In the genomic region with DNA sequence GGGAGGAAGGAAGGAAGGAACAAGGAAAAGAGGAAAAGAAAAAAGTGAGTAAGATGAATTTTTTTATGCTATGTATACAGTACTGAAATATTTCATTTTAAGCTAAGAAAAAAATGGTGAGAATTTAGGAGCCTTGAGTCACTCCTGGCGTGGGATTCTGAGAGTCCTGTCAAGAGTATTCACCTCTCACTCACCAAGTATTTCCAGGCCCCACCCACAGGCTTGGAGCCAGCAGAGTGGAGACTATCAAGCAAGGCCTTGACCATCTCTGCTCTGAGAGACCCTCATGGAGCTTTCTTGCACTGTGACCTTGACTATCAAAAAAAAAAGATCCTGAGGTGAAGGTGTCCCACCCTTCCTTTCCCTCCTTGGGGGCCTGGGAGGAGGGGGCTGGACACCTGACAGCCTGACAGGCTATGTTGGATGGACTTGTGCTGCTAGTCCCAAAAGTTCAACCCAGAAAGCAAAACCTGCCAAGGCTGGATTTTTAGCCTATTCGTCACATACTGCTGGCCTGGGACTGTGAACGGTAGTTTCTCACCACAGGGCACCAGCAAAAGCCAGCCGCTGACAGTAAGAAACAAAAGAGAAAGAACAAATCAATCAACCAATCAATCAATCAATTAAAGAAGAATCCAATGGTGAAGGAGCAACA, we compare ENCODE assay signal across 18 mouse cellular contexts. TPM values are rescaled to one million over a fixed set of nuclear protein-coding genes. Genes with fewer than 3 reads are reported as not detected.
DNase-seq lines count a peak whose midpoint lies in the region; ATAC-seq and TF ChIP-seq lines count a peak whose summit lies in the region.
"Had no signal": no experiment of that assay in that cellular context is flagged by ENCODE, and none has a peak within 500 bp of the region (broad histone marks: within the 10 kb centered on the region; RNA-seq: fewer than 3 reads in every experiment).

No protein-coding gene starts in this region.

- peak; percentile 69 for DNase-seq in midbrain, embryonic 11.5 days (ENCODE audit: low spot score, missing footprints)
- peak; percentile 96 for DNase-seq in NIH3T3 (ENCODE audit: low read depth)
- no peak for DNase-seq in urinary bladder, adult 18-20 months (ENCODE audit: low spot score in 2 of 2)
- no peak for DNase-seq in thymus, adult 18-20 months
- DNase-seq: adrenal gland, postnatal 10 days; cerebellum, adult 2 months; cerebellum, postnatal 10 days; gastrocnemius, postnatal 14 days had no signal

- ATAC-seq in midbrain, embryonic 11.5 days (ENCODE audit: low FRiP score), result no peak
- ATAC-seq in midbrain, embryonic 16.5 days, result no peak
- ATAC-seq: forebrain, embryonic 15.5 days; intestine, embryonic 15.5 days had no signal

- no peak overlapping the region for H3K9ac ChIP-seq in midbrain, embryonic 11.5 days (ENCODE audit: low read length)
- H3K9ac ChIP-seq in midbrain, embryonic 16.5 days (ENCODE audit: low read depth, low read length), result no peak overlapping the region
- H3K9ac ChIP-seq: forebrain, embryonic 15.5 days; heart, embryonic 12.5 days; hindbrain, embryonic 14.5 days; intestine, embryonic 15.5 days had no signal

- 77% methylated on average over 4 of the region's 4 CpGs for WGBS in midbrain, embryonic 11.5 days
- 78% methylated on average over 4 of the region's 4 CpGs for WGBS in midbrain, embryonic 16.5 days

- no peak overlapping the region for H3K4me2 ChIP-seq in midbrain, embryonic 11.5 days
- H3K4me2 ChIP-seq in midbrain, embryonic 16.5 days (ENCODE audit: low read length), result no peak overlapping the region
- H3K4me2 ChIP-seq: forebrain, embryonic 15.5 days; heart, embryonic 12.5 days; hindbrain, embryonic 14.5 days; intestine, embryonic 15.5 days had no signal

- H3K27ac ChIP-seq in midbrain, embryonic 11.5 days (ENCODE audit: low read depth, low read length), result no peak overlapping the region
- no peak overlapping the region for H3K27ac ChIP-seq in midbrain, embryonic 16.5 days (ENCODE audit: low read length)
- peak overlapping the region; percentile 86 for H3K27ac ChIP-seq in embryonic fibroblast, embryonic 13.5 days (ENCODE audit: insufficient read depth, low read length)
- H3K27ac ChIP-seq: embryonic facial prominence, embryonic 10.5 days; forebrain, embryonic 15.5 days; hindbrain, embryonic 10.5 days; hindbrain, embryonic 14.5 days; intestine, embryonic 15.5 days had no signal

- no peaks in the 10 kb centered on the region for H3K4me1 ChIP-seq in midbrain, embryonic 11.5 days (ENCODE audit: control insufficient read depth, insufficient read depth, low read length)
- H3K4me1 ChIP-seq in midbrain, embryonic 16.5 days (ENCODE audit: control insufficient read depth, insufficient read depth, low read length), result no peaks in the 10 kb centered on the region
- peaks cover 2% of the 10 kb centered on the region; the same call in 1 of the 2 replicates for H3K4me1 ChIP-seq in embryonic fibroblast, embryonic 13.5 days (ENCODE audit: control insufficient read depth, insufficient read depth, low read length)
- H3K4me1 ChIP-seq: embryonic facial prominence, embryonic 10.5 days; forebrain, embryonic 15.5 days; intestine, embryonic 15.5 days had no signal

- H3K9me3 ChIP-seq in midbrain, embryonic 11.5 days (ENCODE audit: control insufficient read depth, low read length), result no peaks in the 10 kb centered on the region; the same call in 1 of the 2 replicates
- H3K9me3 ChIP-seq in midbrain, embryonic 16.5 days (replicated peaks; ENCODE audit: control insufficient read depth, low read length, poor library complexity, severe bottlenecking), result no peaks in the 10 kb centered on the region
- H3K9me3 ChIP-seq: forebrain, embryonic 15.5 days; heart, embryonic 12.5 days; intestine, embryonic 15.5 days had no signal

- TF ChIP-seq CTCF in embryonic fibroblast, embryonic 13.5 days (IDR thresholded peaks at IDR 0.05; ENCODE audit: borderline replicate concordance, insufficient read depth, low read length), result no peak

- no peak overlapping the region for H3K4me3 ChIP-seq in midbrain, embryonic 11.5 days (ENCODE audit: low read depth, low read length)
- H3K4me3 ChIP-seq in midbrain, embryonic 16.5 days (ENCODE audit: low read depth, low read length), result no peak overlapping the region
- no peak overlapping the region for H3K4me3 ChIP-seq in embryonic fibroblast, embryonic 13.5 days (ENCODE audit: insufficient read depth, low read length)
- H3K4me3 ChIP-seq: embryonic facial prominence, embryonic 10.5 days; erythroblast, embryonic 14.5 days; forebrain, embryonic 15.5 days; heart, embryonic 12.5 days; hindbrain, embryonic 10.5 days; intestine, embryonic 15.5 days had no signal

- H3K36me3 ChIP-seq in midbrain, embryonic 11.5 days (ENCODE audit: control insufficient read depth, insufficient read depth, low read length), result no peaks in the 10 kb centered on the region
- no peaks in the 10 kb centered on the region for H3K36me3 ChIP-seq in midbrain, embryonic 16.5 days (ENCODE audit: control insufficient read depth, insufficient read depth, low read length)
- H3K36me3 ChIP-seq: embryonic facial prominence, embryonic 10.5 days; forebrain, embryonic 15.5 days; heart, embryonic 12.5 days; hindbrain, embryonic 10.5 days; intestine, embryonic 15.5 days had no signal

- no peak for TF ChIP-seq POLR2A in embryonic fibroblast, embryonic 13.5 days (IDR thresholded peaks at IDR 0.05; ENCODE audit: low read depth, low read length)

- H3K27me3 ChIP-seq in midbrain, embryonic 11.5 days (ENCODE audit: control insufficient read depth, insufficient read depth, low read length), result no peaks in the 10 kb centered on the region
- no peaks in the 10 kb centered on the region for H3K27me3 ChIP-seq in midbrain, embryonic 16.5 days (ENCODE audit: control insufficient read depth, insufficient read depth, low read depth, low read length)
- H3K27me3 ChIP-seq: forebrain, embryonic 15.5 days; heart, embryonic 12.5 days; intestine, embryonic 15.5 days had no signal

RNA-seq across cellular contexts. Expression of a gene that starts 10.6 kb away (rescaled TPM):
- 8.7 and 9.6 TPM in 2 replicates for polyA plus RNA-seq in midbrain, embryonic 11.5 days (2014; fragmentation: Nextera tagmentation; extraction: Ambion mirVana)
- 12.0 and 14.4 TPM in 2 replicates for polyA plus RNA-seq in midbrain, embryonic 16.5 days (2015; fragmentation: Nextera tagmentation; extraction: Ambion mirVana)
- 96.7 and 105 TPM in 2 replicates for polyA plus RNA-seq in embryonic fibroblast, embryonic 13.5 days (2011; ENCODE audit: insufficient read length, low read depth, missing spikeins)

RNA-seq across cellular contexts. Expression of a gene that starts 39.7 kb away (rescaled TPM):
- 31.1 and 31.7 TPM in 2 replicates for polyA plus RNA-seq in midbrain, embryonic 11.5 days (2014; fragmentation: Nextera tagmentation; extraction: Ambion mirVana)
- 17.5 and 18.0 TPM in 2 replicates for polyA plus RNA-seq in midbrain, embryonic 16.5 days (2015; fragmentation: Nextera tagmentation; extraction: Ambion mirVana)
- polyA plus RNA-seq in embryonic fibroblast, embryonic 13.5 days (2011; ENCODE audit: insufficient read length, low read depth, missing spikeins), result 1.3 TPM in 2 replicates
- polyA plus RNA-seq: C2C12 had no signal

Comparison
In these comparisons a context has a peak if more than half of its experiments do, and no peak if none do; other contexts are left out.
1. DNase-seq: peak in midbrain, embryonic 11.5 days (single experiment) and NIH3T3 (single experiment); none in urinary bladder, adult 18-20 months (0 of 2) and thymus, adult 18-20 months (0 of 2).